Mouse (Mus musculus) forebrain, postnatal 0 days (tissue): ENCODE data around the gene Krt42. TPM values are rescaled to one million over a fixed set of nuclear protein-coding genes. Genes with fewer than 3 reads are reported as not detected.
A peak's percentile ranks its signal among the peaks of the same experiment; 100 is the strongest.
"Not testable (repeated sequence)": the region's sequence is repeated elsewhere in the genome, so short reads cannot be mapped to it uniquely, and the experiment has no call there.

Experiments
- ATAC-seq: fragments of 200-750 bp; cut with Nextera tagmentation; 2 replicates; pipeline ENCODE4 v1.8.0; 2017; ENCODE audit warnings: mild to moderate bottlenecking, moderate library complexity
- DNase-seq: peaks from one replicate; pipeline ENCODE4 v3.0.0-alpha.2; 2015
- H3K27ac ChIP-seq: fragments of 300-500 bp; sonication (generic); 2 replicates; pipeline ENCODE4 v1.5.1; 2014; ENCODE audit warnings: low read depth, mild to moderate bottlenecking, antibody characterized with exemption, low read length, moderate library complexity, mixed read lengths
- H3K27me3 ChIP-seq: fragments of 300-500 bp; sonication (generic); 2 replicates; pipeline ENCODE4 v1.6.1; 2014; ENCODE audit warnings: mild to moderate bottlenecking, low read length, mixed read lengths; ENCODE audit not compliant: insufficient read depth
- H3K36me3 ChIP-seq: fragments of 300-500 bp; sonication (generic); 2 replicates; pipeline ENCODE4 v1.6.1; 2014; ENCODE audit warnings: mild to moderate bottlenecking, moderate library complexity; ENCODE audit not compliant: insufficient read depth
- H3K4me1 ChIP-seq: fragments of 300-500 bp; sonication (generic); 2 replicates; pipeline ENCODE4 v1.6.1; 2014; ENCODE audit warnings: antibody characterized with exemption; ENCODE audit not compliant: insufficient read depth
- H3K4me2 ChIP-seq: fragments of 300-500 bp; sonication (generic); 2 replicates; pipeline ENCODE4 v1.6.1; 2014; ENCODE audit warnings: low read depth, mild to moderate bottlenecking, moderate library complexity
- H3K4me3 ChIP-seq: fragments of 300-500 bp; sonication (generic); 2 replicates; pipeline ENCODE4 v1.5.1; 2014; ENCODE audit warnings: low read depth, low read length, mixed read lengths
- H3K9ac ChIP-seq: fragments of 300-500 bp; sonication (generic); 2 replicates; pipeline ENCODE4 v1.6.1; 2014; ENCODE audit warnings: mild to moderate bottlenecking
- H3K9me3 ChIP-seq: fragments of 300-500 bp; sonication (generic); 2 replicates; pipeline ENCODE4 v1.6.1; 2016; ENCODE audit warnings: low read length
- CTCF ChIP-seq: sonication (generic); IDR thresholded peaks from 2 replicates; pipeline ENCODE4 v1.5.1; 2016; ENCODE audit warnings: antibody characterized with exemption, control low read depth, low read depth
- WGBS: fragments of 180-500 bp; shearing (Covaris S2); extraction: QIAGEN DNeasy Blood & Tissue Kit; methylation state at CpG from one replicate; pipeline ENCODE4 v1.1.7; 2014; 5-methylcytosine and 5-hydroxymethylcytosine counted together
- polyA plus RNA-seq: library from polyadenylated mRNA; unstranded; fragments of >200 nt; fragmentation: Nextera tagmentation; extraction: Ambion mirVana; gene quantifications from 2 replicates; pipeline ENCODE4 v1.2.1, GENCODE M21; 2015
- total RNA-seq: library from RNA; depleted of rRNA; stranded (reverse); fragments of >200 nt; gene quantifications from 2 replicates; pipeline ENCODE4 v1.2.3, GENCODE M21; 2014

The Krt42 gene
- total and polyA plus RNA-seq, 2 experiments from 2014 or later = not detected

GRCm38 (mm10) chr11:100311656-100312055 lies 42.0 kb upstream of the Krt42 start:
- Histone ChIP-seq H3K27ac (no peak overlapping the region; the same call in 1 of the 2 replicates), H3K9ac (no peak overlapping the region)
- WGBS = 81% methylated on average over 1 of the region's 1 CpGs

GRCm38 (mm10) chr11:100308672-100309071 lies 39.0 kb upstream of the Krt42 start:
- not testable (repeated sequence) for H3K4me2 ChIP-seq, DNase-seq, H3K36me3 ChIP-seq, H3K27ac ChIP-seq, H3K27me3 ChIP-seq, H3K9me3 ChIP-seq, H3K9ac ChIP-seq, H3K4me3 ChIP-seq, H3K4me1 ChIP-seq, ATAC-seq
- WGBS = 94% methylated on average over 6 of the region's 6 CpGs

More at GRCm38 (mm10) chr11:100311656-100312055, 42.0 kb upstream of the Krt42 start:
- Histone ChIP-seq H3K4me1 (no peaks in the 10 kb centered on the region), H3K4me2 (no peak overlapping the region), H3K27me3 (no peaks in the 10 kb centered on the region), H3K4me3 (no peak overlapping the region), H3K36me3 (no peaks in the 10 kb centered on the region), H3K9me3 (no peaks in the 10 kb centered on the region)
- no peak for ATAC-seq
- no peak for TF ChIP-seq CTCF
- no peak for DNase-seq

GRCm38 (mm10) chr11:100307900-100308299 lies 38.2 kb upstream of the Krt42 start:
- DNase-seq (no peak), ATAC-seq (no peak)
- Histone ChIP-seq H3K9me3 (no peaks in the 10 kb centered on the region), H3K27me3 (no peaks in the 10 kb centered on the region), H3K9ac (no peak overlapping the region), H3K36me3 (no peaks in the 10 kb centered on the region), H3K4me3 (no peak overlapping the region), H3K4me2 (no peak overlapping the region), H3K27ac (no peak overlapping the region), H3K4me1 (no peaks in the 10 kb centered on the region)
- 93% methylated on average over 5 of the region's 5 CpGs for WGBS
- TF ChIP-seq CTCF = no peak

GRCm38 (mm10) chr11:100301292-100301691 lies 31.6 kb upstream of the Krt42 start:
- no peak overlapping the region for H3K9ac ChIP-seq
- no peak overlapping the region for H3K27ac ChIP-seq
- 94% methylated on average over 5 of the region's 5 CpGs for WGBS
- DNase-seq (no peak), ATAC-seq (no peak)
- TF ChIP-seq CTCF = no peak
- H3K4me3 ChIP-seq = no peak overlapping the region
- no peaks in the 10 kb centered on the region for H3K36me3 ChIP-seq
- no peak overlapping the region for H3K4me2 ChIP-seq
- no peaks in the 10 kb centered on the region for H3K4me1 ChIP-seq
- no peaks in the 10 kb centered on the region for H3K27me3 ChIP-seq
- no peaks in the 10 kb centered on the region for H3K9me3 ChIP-seq

GRCm38 (mm10) chr11:100300293-100300692 lies 30.6 kb upstream of the Krt42 start:
- 16% methylated on average over 5 of the region's 5 CpGs for WGBS
- Histone ChIP-seq H3K27me3 (no peaks in the 10 kb centered on the region), H3K4me1 (no peaks in the 10 kb centered on the region), H3K36me3 (no peaks in the 10 kb centered on the region), H3K9me3 (no peaks in the 10 kb centered on the region), H3K4me2 (no peak overlapping the region), H3K27ac (no peak overlapping the region), H3K9ac (no peak overlapping the region), H3K4me3 (no peak overlapping the region)
- ATAC-seq = no peak
- peak; percentile 93 for TF ChIP-seq CTCF
- peak; percentile 77 for DNase-seq

GRCm38 (mm10) chr11:100298274-100299036 lies 28.8 kb upstream of the Krt42 start:
- Histone ChIP-seq H3K9ac (0 out of 2 replicates have a peak overlapping the region, but pooled peaks have one; percentile 15), H3K4me1 (no peaks in the 10 kb centered on the region), H3K27ac (no peak overlapping the region), H3K4me2 (peak overlapping the region; percentile 37), H3K4me3 (no peak overlapping the region), H3K27me3 (no peaks in the 10 kb centered on the region), H3K36me3 (no peaks in the 10 kb centered on the region), H3K9me3 (no peaks in the 10 kb centered on the region)
- DNase-seq (peak; percentile 84), ATAC-seq (peak; percentile 74)
- 23% methylated on average over 18 of the region's 18 CpGs for WGBS
- peak; percentile 94 for TF ChIP-seq CTCF

GRCm38 (mm10) chr11:100297801-100298200 lies 28.1 kb upstream of the Krt42 start:
- 0 out of 2 replicates have a peak, but pooled peaks have one; percentile 12 for ATAC-seq
- H3K27me3 ChIP-seq = no peaks in the 10 kb centered on the region
- TF ChIP-seq CTCF = peak; percentile 68
- H3K27ac ChIP-seq = no peak overlapping the region
- WGBS = 41% methylated on average over 5 of the region's 5 CpGs
- H3K9me3 ChIP-seq = no peaks in the 10 kb centered on the region
- peak overlapping the region; percentile 37; the same call in 1 of the 2 replicates for H3K4me2 ChIP-seq
- no peaks in the 10 kb centered on the region for H3K4me1 ChIP-seq
- DNase-seq = no peak
- H3K4me3 ChIP-seq = no peak overlapping the region
- no peaks in the 10 kb centered on the region for H3K36me3 ChIP-seq
- H3K9ac ChIP-seq = 0 out of 2 replicates have a peak overlapping the region, but pooled peaks have one; percentile 15
